Mouse (Mus musculus): ENCODE measurements around the gene Lca5. TPM values are rescaled to one million over a fixed set of nuclear protein-coding genes. Genes with fewer than 3 reads are reported as not detected.

Gene Lca5
- polyA plus RNA-seq, 1 experiment from 2014 or later = 0.45 TPM

- no peak for DNase-seq
- Histone ChIP-seq H3K4me3 (ENCODE audit: low read depth, low read length) (no peak overlapping the region), H3K4me2 (ENCODE audit: low read depth, low read length) (no peak overlapping the region), H3K36me3 (replicated peaks; ENCODE audit: insufficient read depth, low read length) (no peaks in the 10 kb centered on the region), H3K27ac (ENCODE audit: low read depth) (no peak overlapping the region), H3K4me1 (ENCODE audit: insufficient read depth) (no peaks in the 10 kb centered on the region), H3K9ac (replicated peaks) (no peak overlapping the region), H3K9me3 (ENCODE audit: low read length) (no peaks in the 10 kb centered on the region), H3K27me3 (ENCODE audit: insufficient read depth, low read length) (no peaks in the 10 kb centered on the region)
- no peak for ATAC-seq
- 21% methylated on average over 3 of the region's 3 CpGs for WGBS (ENCODE audit: insufficient replicate concordance)
- TF ChIP-seq EP300 (IDR thresholded peaks at IDR 0.05; ENCODE audit: low read depth) (no peak), CTCF (IDR thresholded peaks at IDR 0.05; ENCODE audit: low read depth) (no peak)
Observed at GRCm38 (mm10) chr9:83349504-83349903, 91.4 kb downstream of the Lca5 start.

- H3K4me2 ChIP-seq (ENCODE audit: low read depth, low read length) = no peak overlapping the region
- no peaks in the 10 kb centered on the region for H3K9me3 ChIP-seq (ENCODE audit: low read length)
- no peak overlapping the region for H3K27ac ChIP-seq (ENCODE audit: low read depth)
- H3K36me3 ChIP-seq (replicated peaks; ENCODE audit: insufficient read depth, low read length) = no peaks in the 10 kb centered on the region
- no peak overlapping the region for H3K4me3 ChIP-seq (ENCODE audit: low read depth, low read length)
- no peak overlapping the region for H3K9ac ChIP-seq (replicated peaks)
- DNase-seq (no peak), ATAC-seq (no peak)
- 80% methylated on average over 5 of the region's 5 CpGs for WGBS (ENCODE audit: insufficient replicate concordance)
- no peaks in the 10 kb centered on the region for H3K27me3 ChIP-seq (ENCODE audit: insufficient read depth, low read length)
- no peaks in the 10 kb centered on the region for H3K4me1 ChIP-seq (ENCODE audit: insufficient read depth)
- TF ChIP-seq CTCF (IDR thresholded peaks at IDR 0.05; ENCODE audit: low read depth) (no peak), EP300 (IDR thresholded peaks at IDR 0.05; ENCODE audit: low read depth) (no peak)
Observed at GRCm38 (mm10) chr9:83347521-83347920, 93.4 kb downstream of the Lca5 start.

GRCm38 (mm10) chr9:83342491-83343370, 98.2 kb downstream of the Lca5 start:
- no peak overlapping the region for H3K4me2 ChIP-seq (ENCODE audit: low read depth, low read length)
- no peak for TF ChIP-seq EP300 (IDR thresholded peaks at IDR 0.05; ENCODE audit: low read depth)
- TF ChIP-seq CTCF (IDR thresholded peaks at IDR 0.05; ENCODE audit: low read depth) = no peak

More at GRCm38 (mm10) chr9:83342491-83343370, 98.2 kb downstream of the Lca5 start:
- DNase-seq (no peak), ATAC-seq (no peak)
- no peaks in the 10 kb centered on the region for H3K36me3 ChIP-seq (replicated peaks; ENCODE audit: insufficient read depth, low read length)
- H3K9me3 ChIP-seq (ENCODE audit: low read length) = no peaks in the 10 kb centered on the region
- H3K4me3 ChIP-seq (ENCODE audit: low read depth, low read length) = no peak overlapping the region
- WGBS (ENCODE audit: insufficient replicate concordance) = 73% methylated on average over 7 of the region's 7 CpGs
- no peak overlapping the region for H3K27ac ChIP-seq (ENCODE audit: low read depth)
- no peak overlapping the region for H3K9ac ChIP-seq (replicated peaks)
- no peaks in the 10 kb centered on the region for H3K27me3 ChIP-seq (ENCODE audit: insufficient read depth, low read length)
- no peaks in the 10 kb centered on the region for H3K4me1 ChIP-seq (ENCODE audit: insufficient read depth)

Other genes starting within 250 kb of the Lca5 start
- gene Sh3bgrl2, start 107.2 kb upstream of the Lca5 start, polyA plus RNA-seq (2015; fragmentation: Nextera tagmentation; extraction: Ambion mirVana) = 21.2 and 22.2 TPM in 2 replicates